Mouse (Mus musculus) retina, adult 2 months (tissue): ENCODE results near the gene Tmem190.
A peak's percentile ranks its signal among the peaks of the same experiment; 100 is the strongest.
"Not testable (repeated sequence)": the region's sequence is repeated elsewhere in the genome, so short reads cannot be mapped to it uniquely, and the experiment has no call there.

Experiments
- DNase-seq: peaks from one replicate; pipeline ENCODE4 v3.0.0-alpha.2; 2012; ENCODE audit warnings: low read depth, low spot score

The Tmem190 gene

GRCm38 (mm10) chr7:4776131-4776530 is 6.6 kb upstream of the Tmem190 start:
- DNase-seq, result no peak

- DNase-seq, result no peak
Measured at GRCm38 (mm10) chr7:4776861-4777830, 5.6 kb upstream of the Tmem190 start.

GRCm38 (mm10) chr7:4777851-4778637 is 4.7 kb upstream of the Tmem190 start:
- no peak for DNase-seq

GRCm38 (mm10) chr7:4779921-4780320 is 2.8 kb upstream of the Tmem190 start:
- DNase-seq, result no peak

- no peak for DNase-seq
Measured at GRCm38 (mm10) chr7:4782130-4782529, 607 bp upstream of the Tmem190 start.

- no peak for DNase-seq
Measured at GRCm38 (mm10) chr7:4783667-4784268, 1.0 kb downstream of the Tmem190 start.

GRCm38 (mm10) chr7:4788499-4789435 is 6.0 kb downstream of the Tmem190 start:
- no peak for DNase-seq

GRCm38 (mm10) chr7:4789436-4789935 is 6.7 kb downstream of the Tmem190 start, which contains the start of gene Tmem238:
Gene Tmem238, minus strand, starts transcription at chr7:4789656.
- DNase-seq, result no peak

GRCm38 (mm10) chr7:4792278-4793212 is 9.8 kb downstream of the Tmem190 start, which contains the start of gene Rpl28:
Gene Rpl28, plus strand, starts transcription at chr7:4792874.
- peak; percentile 91 for DNase-seq

- DNase-seq, result not testable (repeated sequence)
Measured at GRCm38 (mm10) chr7:4793248-4793647, 10.5 kb downstream of the Tmem190 start.

- DNase-seq, result no peak
Measured at GRCm38 (mm10) chr7:4793674-4794073, 10.9 kb downstream of the Tmem190 start.

GRCm38 (mm10) chr7:4794631-4795168 is 12.0 kb downstream of the Tmem190 start:
- no peak for DNase-seq

- DNase-seq, result no peak
Measured at GRCm38 (mm10) chr7:4795767-4796433, 13.2 kb downstream of the Tmem190 start.

- DNase-seq, result no peak
Measured at GRCm38 (mm10) chr7:4802247-4802646, 19.5 kb downstream of the Tmem190 start.

- DNase-seq, result no peak
Measured at GRCm38 (mm10) chr7:4806716-4807115, 24.0 kb downstream of the Tmem190 start.

- DNase-seq, result not testable (repeated sequence)
Measured at GRCm38 (mm10) chr7:4811131-4811530, 28.4 kb downstream of the Tmem190 start.

- DNase-seq, result no peak
Measured at GRCm38 (mm10) chr7:4811842-4812302, 29.1 kb downstream of the Tmem190 start.
